Mouse (Mus musculus): ENCODE measurements around the gene Xlr4c.
"Not testable (repeated sequence)": the region's sequence is repeated elsewhere in the genome, so short reads cannot be mapped to it uniquely, and the experiment has no call there.

Gene Xlr4c

GRCm38 (mm10) chrX:73242821-73243325 is at the start of gene Xlr4c:
Gene Xlr4c, minus strand, starts transcription at chrX:73243130.
- DNase-seq, result not testable (repeated sequence)

- DNase-seq, result not testable (repeated sequence)
Measured at GRCm38 (mm10) chrX:73265270-73265669, 22.3 kb upstream of the Xlr4c start, which contains the start of gene Xlr3c. Gene Xlr3c, minus strand, starts transcription at chrX:73265390.

GRCm38 (mm10) chrX:73262428-73262827 is 19.5 kb upstream of the Xlr4c start:
- not testable (repeated sequence) for DNase-seq

GRCm38 (mm10) chrX:73229288-73229687 is 13.6 kb downstream of the Xlr4c start:
- no peak for DNase-seq

GRCm38 (mm10) chrX:73228606-73229214 is 14.2 kb downstream of the Xlr4c start:
- DNase-seq, result peak; percentile 62 to 72

- peak; percentile 84 to 89 for DNase-seq
Measured at GRCm38 (mm10) chrX:73227914-73228605, 14.9 kb downstream of the Xlr4c start, which contains the start of gene F8a. Gene F8a, plus strand, starts transcription at chrX:73228291.

- no peak for DNase-seq
Measured at GRCm38 (mm10) chrX:73225365-73225764, 17.6 kb downstream of the Xlr4c start.

- not testable (repeated sequence) for DNase-seq
Measured at GRCm38 (mm10) chrX:73213819-73214564, 28.9 kb downstream of the Xlr4c start, which contains the start of gene Xlr4b. Gene Xlr4b, plus strand, starts transcription at chrX:73214333.

GRCm38 (mm10) chrX:73191934-73192333 is 51.0 kb downstream of the Xlr4c start, which contains the start of gene Xlr3b:
Gene Xlr3b, plus strand, starts transcription at chrX:73192207.
- peak in 1 of 2 experiments; percentile 72 for DNase-seq

All from lung, postnatal 4 days (tissue).